Mouse (Mus musculus) limb, embryonic 10.5 days (tissue): Measurements from ENCODE around the gene Ddx52. TPM values are rescaled to one million over a fixed set of nuclear protein-coding genes. Genes with fewer than 3 reads are reported as not detected.

Experiments
- DNase-seq: peaks from one replicate; pipeline ENCODE4 v3.0.0-alpha.2; 2017; ENCODE audit warnings: low spot score
- H3K27ac ChIP-seq: fragments of 300-500 bp; sonication (generic); 2 replicates; pipeline ENCODE4 v1.5.1; 2016; ENCODE audit warnings: mild to moderate bottlenecking
- H3K27me3 ChIP-seq: fragments of 300-500 bp; sonication (generic); 2 replicates; pipeline ENCODE4 v1.6.1; 2016; ENCODE audit warnings: low read depth, mild to moderate bottlenecking; ENCODE audit not compliant: poor library complexity, severe bottlenecking
- H3K36me3 ChIP-seq: fragments of 300-500 bp; sonication (generic); 2 replicates; pipeline ENCODE4 v1.6.1; 2016; ENCODE audit warnings: mild to moderate bottlenecking, moderate library complexity
- H3K4me1 ChIP-seq: fragments of 300-500 bp; sonication (generic); 2 replicates; pipeline ENCODE4 v1.6.1; 2016
- H3K4me3 ChIP-seq: fragments of 300-500 bp; sonication (generic); 2 replicates; pipeline ENCODE4 v1.5.1; 2016; ENCODE audit warnings: mild to moderate bottlenecking, moderate library complexity
- H3K9me3 ChIP-seq: fragments of 300-500 bp; sonication (generic); replicated peaks from 2 replicates; pipeline ENCODE4 v1.6.1; 2016; ENCODE audit warnings: mild to moderate bottlenecking
- WGBS: fragments of 180-500 bp; shearing (Covaris S2); methylation state at CpG from one replicate; pipeline ENCODE4 v1.1.7; 2016; 5-methylcytosine and 5-hydroxymethylcytosine counted together
- polyA plus RNA-seq: library from polyadenylated mRNA; unstranded; fragments of >200 nt; fragmentation: Nextera tagmentation; extraction: Ambion mirVana; gene quantifications from 2 replicates; pipeline ENCODE4 v1.2.1, GENCODE M21; 2016

Ddx52 gene
- polyA plus RNA-seq, 1 experiment from 2014 or later: 50.1 TPM

DNA sequence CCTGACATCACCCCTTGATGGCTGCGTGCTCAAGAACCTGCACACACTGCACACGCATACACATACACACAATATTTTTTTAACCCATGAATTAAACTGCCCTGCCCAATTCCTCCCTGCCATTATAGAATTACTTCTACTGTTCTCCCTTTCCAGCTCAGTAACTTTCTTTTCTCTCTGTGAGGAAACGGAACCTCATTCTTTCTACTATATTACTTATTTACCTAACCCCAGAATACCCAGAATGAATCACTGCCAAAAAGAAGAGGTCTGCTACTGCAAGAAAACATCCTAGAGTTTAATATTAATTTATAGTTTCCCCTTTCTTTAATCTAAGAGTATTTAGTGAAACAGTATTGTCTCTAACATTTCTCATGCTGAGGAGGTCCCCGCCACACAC, 8.5 kb upstream of the Ddx52 start:
- no peak for DNase-seq
- H3K4me3 ChIP-seq: no peak overlapping the region
- no peaks in the 10 kb centered on the region for H3K36me3 ChIP-seq
- WGBS: 94% methylated on average over 4 of the region's 4 CpGs
- H3K9me3 ChIP-seq: no peaks in the 10 kb centered on the region
- H3K4me1 ChIP-seq: no peaks in the 10 kb centered on the region
- 0 out of 2 replicates have a peak, but pooled peaks cover 4% of the 10 kb centered on the region for H3K27me3 ChIP-seq
- no peak overlapping the region for H3K27ac ChIP-seq

- no peaks in the 10 kb centered on the region for H3K9me3 ChIP-seq
- 0 out of 2 replicates have a peak, but pooled peaks cover 4% of the 10 kb centered on the region for H3K27me3 ChIP-seq
- peak; percentile 79 for DNase-seq
- no peak overlapping the region for H3K4me3 ChIP-seq
- no peaks in the 10 kb centered on the region for H3K4me1 ChIP-seq
- H3K27ac ChIP-seq: no peak overlapping the region
- H3K36me3 ChIP-seq: no peaks in the 10 kb centered on the region
- 33% methylated on average over 7 of the region's 7 CpGs for WGBS
Measured at GRCm38 (mm10) chr11:83935986-83936665, 5.7 kb upstream of the Ddx52 start.

DNA sequence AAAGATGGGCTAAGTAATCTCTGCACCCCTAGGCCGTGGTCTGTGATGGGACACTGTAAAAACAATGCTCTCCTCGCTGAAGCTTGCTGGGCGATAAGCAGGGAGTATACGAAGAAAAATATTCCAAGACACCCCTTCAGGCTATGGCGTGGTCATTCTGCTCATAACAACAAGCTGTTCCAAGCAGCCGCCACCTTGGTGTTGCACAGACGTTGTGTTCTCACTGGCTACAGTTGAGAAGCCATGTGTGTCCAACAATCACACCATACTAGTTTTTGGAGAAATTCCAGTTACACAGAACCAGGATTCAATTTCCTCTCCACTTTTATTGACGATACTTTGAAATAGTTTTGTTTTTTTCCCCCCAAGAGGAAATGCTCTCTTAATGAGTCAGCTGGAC, 3.3 kb upstream of the Ddx52 start:
- H3K27me3 ChIP-seq: 0 out of 2 replicates have a peak, but pooled peaks cover 4% of the 10 kb centered on the region
- peaks cover 6% of the 10 kb centered on the region for H3K4me1 ChIP-seq
- H3K27ac ChIP-seq: no peak overlapping the region
- peaks cover 3% of the 10 kb centered on the region for H3K36me3 ChIP-seq
- no peak for DNase-seq
- H3K4me3 ChIP-seq: no peak overlapping the region
- H3K9me3 ChIP-seq: no peaks in the 10 kb centered on the region
- 87% methylated on average over 8 of the region's 8 CpGs for WGBS

GRCm38 (mm10) chr11:83956822-83957221, 15.0 kb downstream of the Ddx52 start:
- Histone ChIP-seq H3K4me1 (no peaks in the 10 kb centered on the region), H3K27me3 (no peaks in the 10 kb centered on the region), H3K27ac (no peak overlapping the region), H3K9me3 (no peaks in the 10 kb centered on the region), H3K4me3 (no peak overlapping the region), H3K36me3 (peaks cover 99% of the 10 kb centered on the region)
- no peak for DNase-seq
- WGBS: 96% methylated on average over 2 of the region's 2 CpGs

DNA sequence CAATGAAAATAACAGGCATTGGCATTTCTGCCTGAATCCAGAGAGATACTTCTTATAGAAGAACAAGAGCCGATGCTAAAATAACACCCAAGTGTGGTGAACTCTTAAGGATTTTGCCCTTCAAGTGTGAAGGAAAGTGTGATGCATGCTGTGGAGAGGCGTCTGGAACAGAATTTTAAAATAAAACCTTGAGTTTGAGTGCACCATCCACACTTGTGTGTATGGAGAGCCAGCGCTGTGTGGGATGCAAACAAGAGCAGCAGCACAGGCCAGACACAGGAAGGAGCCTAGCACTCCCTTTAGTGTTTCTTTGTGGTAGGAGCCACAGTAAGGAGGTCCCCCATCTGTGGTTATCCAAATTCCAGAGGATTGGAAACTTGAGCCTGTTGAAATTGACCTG, 20.1 kb downstream of the Ddx52 start:
- WGBS: 89% methylated on average over 3 of the region's 3 CpGs
- no peaks in the 10 kb centered on the region for H3K9me3 ChIP-seq
- peaks cover 62% of the 10 kb centered on the region for H3K36me3 ChIP-seq

DNA sequence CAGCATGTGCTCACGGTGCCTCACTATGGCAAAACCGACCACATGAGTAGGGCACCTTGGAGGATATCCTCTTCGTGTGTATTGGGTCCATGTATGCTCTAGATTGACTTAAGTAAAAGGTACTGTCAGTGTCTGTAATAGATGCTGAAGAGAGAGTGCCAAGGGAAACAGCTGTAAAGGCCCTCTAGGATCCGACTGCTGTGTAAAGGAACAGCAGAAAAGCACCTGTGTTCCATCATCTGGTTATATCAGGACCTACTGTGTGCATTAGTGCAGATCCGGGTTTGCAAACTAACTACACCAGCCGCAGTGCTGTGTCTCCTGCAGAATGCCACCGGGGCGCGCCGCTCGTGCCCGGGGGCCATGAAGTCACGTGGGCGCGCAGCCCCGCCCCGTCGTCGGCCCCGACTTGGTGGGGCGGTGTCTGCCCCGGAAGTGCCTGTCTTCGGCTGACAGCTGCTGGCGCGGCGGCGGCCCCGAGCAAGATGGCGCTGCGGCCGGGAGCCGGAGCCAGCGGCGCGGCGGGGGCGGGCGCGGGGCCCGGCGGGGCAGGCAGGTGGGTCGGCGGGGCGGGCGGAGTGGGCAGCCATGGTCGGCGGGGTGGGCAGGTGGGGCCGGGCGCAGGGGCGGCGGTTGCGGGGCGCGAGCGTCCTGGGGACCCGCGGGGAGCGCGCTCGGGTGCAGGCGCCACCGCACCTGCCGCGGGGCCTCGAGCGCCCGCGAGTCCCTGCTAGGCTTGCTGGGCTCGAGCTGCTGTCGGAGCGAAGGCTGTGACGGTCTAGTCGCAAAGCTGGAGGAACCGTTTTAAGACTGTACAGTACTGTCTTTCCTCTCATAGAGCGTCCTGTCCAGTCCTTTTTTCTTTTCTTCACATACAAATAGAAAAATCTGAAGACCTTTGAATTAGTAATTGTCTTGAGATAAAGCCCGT, 22.4 kb downstream of the Ddx52 start, which contains the start of gene Synrg:
Gene Synrg (plus strand): TSS at position 438 of the 931 bp plus-strand sequence.
- H3K4me1 ChIP-seq: no peaks in the 10 kb centered on the region
- no peaks in the 10 kb centered on the region for H3K27me3 ChIP-seq
- peak within 1 kb of the TSS; percentile 87 for H3K27ac ChIP-seq
- peak; percentile 93 for DNase-seq
- peaks cover 40% of the 10 kb centered on the region for H3K36me3 ChIP-seq
- H3K4me3 ChIP-seq: peak within 1 kb of the TSS; percentile 83
- WGBS: 3% methylated on average over 72 of the region's 76 CpGs
- no peaks in the 10 kb centered on the region for H3K9me3 ChIP-seq

More for the DNA sequence above, 20.1 kb downstream of the Ddx52 start:
- no peak overlapping the region for H3K4me3 ChIP-seq
- H3K27ac ChIP-seq: no peak overlapping the region
- no peak for DNase-seq
- H3K27me3 ChIP-seq: no peaks in the 10 kb centered on the region
- H3K4me1 ChIP-seq: no peaks in the 10 kb centered on the region

- Histone ChIP-seq H3K27me3 (no peaks in the 10 kb centered on the region), H3K4me1 (no peaks in the 10 kb centered on the region), H3K9me3 (no peaks in the 10 kb centered on the region), H3K4me3 (no peak overlapping the region), H3K36me3 (peaks cover 6% of the 10 kb centered on the region), H3K27ac (no peak overlapping the region)
- 57% methylated on average over 8 of the region's 8 CpGs for WGBS
- DNase-seq: no peak
Measured at GRCm38 (mm10) chr11:83967436-83968204, 25.8 kb downstream of the Ddx52 start.

DNA sequence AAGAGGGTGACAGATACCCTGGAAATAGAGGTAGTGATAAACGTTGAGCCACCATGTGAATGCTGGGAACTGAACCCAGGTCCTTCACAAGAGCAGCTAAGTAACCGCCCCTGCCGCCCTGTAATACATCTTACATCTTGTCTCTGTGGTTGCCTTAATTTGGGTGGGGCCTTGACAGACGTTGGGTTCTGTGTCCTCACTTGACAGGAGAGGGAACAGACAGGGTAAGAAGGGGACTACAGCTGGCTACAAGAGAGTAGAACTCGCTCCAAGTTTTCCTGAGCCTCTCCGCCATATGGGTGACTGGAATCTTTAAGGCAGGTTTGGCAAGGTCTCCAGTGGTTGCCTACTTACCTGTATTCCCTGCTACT, 26.3 kb downstream of the Ddx52 start:
- Histone ChIP-seq H3K27ac (no peak overlapping the region), H3K4me1 (no peaks in the 10 kb centered on the region), H3K9me3 (no peaks in the 10 kb centered on the region), H3K27me3 (no peaks in the 10 kb centered on the region), H3K4me3 (no peak overlapping the region), H3K36me3 (peaks cover under 1% of the 10 kb centered on the region; the same call in 1 of the 2 replicates)
- DNase-seq: no peak
- WGBS: 82% methylated on average over 6 of the region's 6 CpGs

DNA sequence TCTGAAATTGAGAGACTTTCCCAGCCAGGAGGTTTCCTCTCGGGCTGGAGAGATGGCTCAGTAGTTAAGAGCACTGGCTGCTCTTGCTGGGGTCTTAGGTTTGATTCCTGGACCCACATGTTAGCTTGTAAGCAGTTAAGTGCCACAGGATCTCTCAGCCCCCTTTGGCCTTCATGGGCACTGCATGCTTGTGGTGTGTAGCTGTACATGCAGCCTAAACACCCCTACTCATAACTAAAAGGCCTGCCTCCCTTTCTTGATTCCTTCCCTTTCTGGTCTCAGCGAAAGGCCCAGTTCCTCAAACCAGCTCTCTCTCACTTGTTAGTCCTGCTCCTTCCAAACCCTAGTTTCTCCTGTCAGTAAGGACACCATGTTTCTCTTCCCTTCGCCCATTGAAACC, 27.2 kb downstream of the Ddx52 start:
- H3K4me1 ChIP-seq: no peaks in the 10 kb centered on the region
- no peak overlapping the region for H3K27ac ChIP-seq
- WGBS: 91% methylated on average over 3 of the region's 3 CpGs

DNA sequence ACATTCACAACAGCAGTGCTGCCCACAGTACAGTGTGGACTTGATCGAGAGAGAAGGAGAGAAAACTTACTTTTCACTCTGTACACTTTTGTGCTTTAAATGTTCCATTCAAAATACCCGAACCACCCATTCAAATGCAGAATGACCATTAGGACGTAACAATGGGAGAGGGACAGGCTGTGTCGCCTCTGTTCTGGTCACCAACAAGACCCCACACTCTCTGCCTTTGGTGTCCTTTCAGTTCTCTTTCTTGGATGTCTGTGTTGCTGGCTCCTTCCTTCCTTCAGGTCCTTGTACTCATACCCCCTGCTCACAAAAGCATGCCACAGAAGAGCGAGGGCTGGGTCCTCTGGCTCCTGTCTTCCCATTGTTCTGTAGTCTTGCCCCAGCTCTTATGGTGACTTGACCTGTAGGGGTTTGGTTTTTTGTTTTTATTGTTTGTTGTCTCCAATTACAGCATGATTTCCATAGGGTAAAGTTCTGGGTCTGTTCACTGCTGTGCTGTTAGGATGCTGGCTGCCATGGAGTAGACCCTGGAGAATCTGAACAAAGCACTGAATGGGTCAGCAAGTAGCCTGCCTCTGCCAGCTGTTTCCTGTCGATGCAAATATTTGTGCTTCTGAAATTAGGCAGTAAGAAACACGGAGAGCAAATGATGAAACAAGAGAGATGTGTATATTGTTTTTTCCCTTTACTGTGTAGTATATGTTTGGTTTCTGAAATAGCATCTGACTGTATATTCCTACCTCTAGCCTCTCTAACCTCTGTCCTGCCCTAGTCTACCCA, 32.9 kb downstream of the Ddx52 start:
- Histone ChIP-seq H3K27me3 (no peaks in the 10 kb centered on the region), H3K4me3 (no peak overlapping the region), H3K27ac (no peak overlapping the region), H3K9me3 (no peaks in the 10 kb centered on the region), H3K4me1 (no peaks in the 10 kb centered on the region; the same call in 1 of the 2 replicates), H3K36me3 (peaks cover 15% of the 10 kb centered on the region)
- WGBS: 83% methylated on average over 7 of the region's 7 CpGs
- no peak for DNase-seq

More for the DNA sequence above, 27.2 kb downstream of the Ddx52 start:
- Histone ChIP-seq H3K36me3 (peaks cover 3% of the 10 kb centered on the region; the same call in 1 of the 2 replicates), H3K27me3 (no peaks in the 10 kb centered on the region), H3K9me3 (no peaks in the 10 kb centered on the region), H3K4me3 (no peak overlapping the region)
- no peak for DNase-seq

GRCm38 (mm10) chr11:83975488-83975887, 33.6 kb downstream of the Ddx52 start:
- no peaks in the 10 kb centered on the region for H3K9me3 ChIP-seq
- peaks cover 23% of the 10 kb centered on the region for H3K36me3 ChIP-seq
- DNase-seq: no peak
- 83% methylated on average over 1 of the region's 1 CpGs for WGBS
- no peaks in the 10 kb centered on the region; the same call in 1 of the 2 replicates for H3K4me1 ChIP-seq
- no peaks in the 10 kb centered on the region for H3K27me3 ChIP-seq
- no peak overlapping the region for H3K4me3 ChIP-seq
- H3K27ac ChIP-seq: no peak overlapping the region
